Mouse (Mus musculus) T-helper 17 cell (primary cell): ENCODE measurements at regions not wholly inside any gene's neighbourhood (a gene's known extent, or its start where the extent isn't known, plus 50 kb on each side); places are given as distances from the start of the nearest gene placed in this dataset.

ENCODE experiments used
- in situ Hi-C, 2 experiments: fragments of 300-600 bp; cut with MboI, MseI; formaldehyde crosslinking; loops; 1 replicate in 1 of 2; 2 replicates in 1 of 2; pipeline ENCODE4 v1.15.1; 2025; ENCODE audit warnings: high pct_unique_total_duplicates in 2 of 2

GRCm38 (mm10) chr16:71952879-71953406, 355.2 kb upstream of the Robo1 start:
- in situ Hi-C loops = loop anchor here in 1 of 2 experiments (5.0 kb wide), 1 partner anchor 486 kb away; no protein-coding TSS in a partner anchor

GRCm38 (mm10) chr16:71963579-71963978, 344.5 kb upstream of the Robo1 start:
- in situ Hi-C loops = no loop called here

GRCm38 (mm10) chr16:71973811-71974210, 334.3 kb upstream of the Robo1 start:
- in situ Hi-C loops = loop anchor here (10.0 kb wide), 3 partner anchors 811 to 1301 kb away; no protein-coding TSS in a partner anchor

GRCm38 (mm10) chr16:71997634-71998278, 310.4 kb upstream of the Robo1 start:
- in situ Hi-C loops = no loop called here

GRCm38 (mm10) chr16:72027404-72028215, 280.5 kb upstream of the Robo1 start:
- in situ Hi-C loops = no loop called here

GRCm38 (mm10) chr16:72028216-72028610, 279.9 kb upstream of the Robo1 start:
- in situ Hi-C loops = no loop called here

GRCm38 (mm10) chr16:72028798-72029197, 279.3 kb upstream of the Robo1 start:
- in situ Hi-C loops = no loop called here

GRCm38 (mm10) chr16:72029273-72029672, 278.8 kb upstream of the Robo1 start:
- in situ Hi-C loops = no loop called here

- in situ Hi-C loops = no loop called here
These were observed 239.9 kb upstream of the Robo1 start for GRCm38 (mm10) chr16:72068254-72068653.

GRCm38 (mm10) chr16:72069581-72069980, 238.5 kb upstream of the Robo1 start:
- in situ Hi-C loops = no loop called here

- in situ Hi-C loops = no loop called here
These were observed 236.2 kb upstream of the Robo1 start for GRCm38 (mm10) chr16:72071756-72072471.

- in situ Hi-C loops = loop anchor here in 1 of 2 experiments (10.0 kb wide), 1 partner anchor 750 kb away; no protein-coding TSS in a partner anchor
These were observed 222.9 kb upstream of the Robo1 start for GRCm38 (mm10) chr16:72085181-72085580.

- in situ Hi-C loops = loop anchor here in 1 of 2 experiments (10.0 kb wide), 1 partner anchor 753 kb away; no protein-coding TSS in a partner anchor
These were observed 220.1 kb upstream of the Robo1 start for GRCm38 (mm10) chr16:72088053-72088452.

- in situ Hi-C loops = loop anchor here in 1 of 2 experiments (10.0 kb wide), 1 partner anchor 754 kb away; no protein-coding TSS in a partner anchor
These were observed 219.2 kb upstream of the Robo1 start for GRCm38 (mm10) chr16:72088916-72089315.
